Mouse (Mus musculus): ENCODE data around the gene Fam222b. TPM values are rescaled to one million over a fixed set of nuclear protein-coding genes. Genes with fewer than 3 reads are reported as not detected.
A peak's percentile ranks its signal among the peaks of the same experiment; 100 is the strongest.
"Not testable (repeated sequence)": the region's sequence is repeated elsewhere in the genome, so short reads cannot be mapped to it uniquely, and the experiment has no call there.

The Fam222b gene
- polyA plus RNA-seq, 1 experiment from 2014 or later = 14.1 TPM

DNA sequence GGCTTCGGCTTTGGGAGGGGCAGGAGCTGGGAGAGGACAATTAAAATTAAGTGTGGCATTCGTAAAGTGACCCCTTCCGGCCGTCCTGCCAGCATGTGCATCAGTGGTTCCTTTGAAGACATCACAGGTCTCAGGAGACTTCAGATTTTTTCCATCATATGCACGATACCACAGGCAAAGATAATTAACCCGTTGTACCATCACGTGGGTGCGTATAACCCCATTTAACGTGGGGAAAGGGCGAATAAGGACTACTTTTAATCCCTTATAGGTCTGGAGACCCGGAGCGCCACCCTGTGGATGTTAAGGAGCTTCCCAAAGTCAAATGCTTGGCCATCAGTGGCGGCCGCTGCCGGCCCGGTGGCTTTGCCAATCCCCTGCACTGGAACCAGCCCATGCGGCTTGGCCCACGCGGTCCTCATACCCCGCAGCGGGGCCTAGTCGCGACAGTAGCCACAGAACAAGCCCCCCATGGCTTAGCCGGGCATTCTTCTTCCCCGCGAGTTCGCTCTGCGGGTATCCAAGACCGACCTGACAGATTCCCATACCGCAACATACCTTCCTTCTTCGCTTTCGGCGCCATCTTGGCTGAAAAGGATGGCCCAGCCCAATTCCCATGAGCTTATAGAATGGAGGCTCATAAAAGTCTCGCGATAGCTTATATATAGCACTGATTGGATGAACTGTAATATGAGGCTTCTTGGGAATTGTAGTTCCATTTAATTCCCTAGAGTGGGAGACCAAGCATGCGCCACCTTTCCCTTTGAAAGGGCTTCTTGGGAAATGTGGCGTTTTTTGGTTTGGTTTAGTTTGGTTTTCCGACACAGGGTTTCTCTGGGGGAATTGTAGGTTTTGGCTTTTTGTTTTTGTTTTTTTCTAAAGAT is 88.7 kb downstream of the Fam222b start, which contains the start of gene Rpl23a:
Gene Rpl23a, minus strand, starts transcription at position 624 of the 884 bp plus-strand sequence.
- WGBS = under 1% methylated on average over 38 of the region's 38 CpGs
- ATAC-seq (replicated peaks; ENCODE audit: insufficient number of reproducible peaks, insufficient read depth, low FRiP score, low read depth) = peak; percentile 81

DNA sequence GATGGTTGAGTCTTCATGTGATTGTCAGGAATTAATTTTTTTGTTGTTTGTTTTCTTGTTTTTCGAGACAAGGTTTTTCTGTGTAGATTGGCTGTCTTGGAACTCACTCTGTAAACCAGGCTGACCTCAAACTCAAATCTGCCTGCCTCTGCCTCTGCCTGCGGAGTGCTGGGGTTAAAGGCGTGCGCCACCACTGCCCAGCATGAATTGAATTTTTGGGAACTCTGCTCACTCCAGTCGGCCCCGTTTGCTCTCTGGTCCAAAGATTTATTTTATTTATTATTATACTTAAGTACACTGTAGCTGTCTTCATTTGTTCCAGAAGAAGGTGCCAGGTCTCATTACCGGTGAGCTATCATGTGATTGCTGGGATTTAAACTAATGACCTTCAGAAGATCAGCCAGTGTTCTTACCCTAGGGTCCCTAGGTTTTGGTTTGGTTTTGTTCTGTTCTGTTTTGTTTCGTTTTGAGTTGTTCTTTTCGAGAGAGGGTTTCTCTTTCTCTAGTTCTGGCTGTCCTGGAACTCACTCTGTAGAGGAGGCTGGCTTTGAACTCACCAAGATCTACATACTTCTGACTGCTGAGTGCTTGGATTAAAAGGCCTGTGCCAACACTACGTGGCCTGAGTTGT is 89.5 kb downstream of the Fam222b start:
- no peaks in the 10 kb centered on the region for H3K27me3 ChIP-seq
- no peak for ATAC-seq (replicated peaks; ENCODE audit: insufficient number of reproducible peaks, insufficient read depth, low FRiP score, low read depth)
- no peak overlapping the region for H3K9ac ChIP-seq
- no peaks in the 10 kb centered on the region for H3K9me3 ChIP-seq (replicated peaks)
- H3K4me1 ChIP-seq (replicated peaks) = peaks cover 38% of the 10 kb centered on the region
- WGBS = 49% methylated on average over 10 of the region's 10 CpGs
- H3K27ac ChIP-seq = peak overlapping the region; percentile 92
- H3K4me3 ChIP-seq = peak overlapping the region; percentile 90
- peaks cover 29% of the 10 kb centered on the region for H3K36me3 ChIP-seq
- H3K4me2 ChIP-seq = peak overlapping the region; percentile 61

More for the DNA sequence above, 88.7 kb downstream of the Fam222b start, which contains the start of gene Rpl23a:
- peak within 1 kb of the TSS; percentile 63 for H3K4me2 ChIP-seq
- H3K36me3 ChIP-seq = peaks cover 29% of the 10 kb centered on the region
- H3K9me3 ChIP-seq (replicated peaks) = no peaks in the 10 kb centered on the region
- H3K27ac ChIP-seq = peak within 1 kb of the TSS; percentile 92
- H3K4me1 ChIP-seq (replicated peaks) = peaks cover 37% of the 10 kb centered on the region
- H3K27me3 ChIP-seq = no peaks in the 10 kb centered on the region
- H3K9ac ChIP-seq = peak within 1 kb of the TSS; percentile 96
- H3K4me3 ChIP-seq = peak within 1 kb of the TSS; percentile 90

DNA sequence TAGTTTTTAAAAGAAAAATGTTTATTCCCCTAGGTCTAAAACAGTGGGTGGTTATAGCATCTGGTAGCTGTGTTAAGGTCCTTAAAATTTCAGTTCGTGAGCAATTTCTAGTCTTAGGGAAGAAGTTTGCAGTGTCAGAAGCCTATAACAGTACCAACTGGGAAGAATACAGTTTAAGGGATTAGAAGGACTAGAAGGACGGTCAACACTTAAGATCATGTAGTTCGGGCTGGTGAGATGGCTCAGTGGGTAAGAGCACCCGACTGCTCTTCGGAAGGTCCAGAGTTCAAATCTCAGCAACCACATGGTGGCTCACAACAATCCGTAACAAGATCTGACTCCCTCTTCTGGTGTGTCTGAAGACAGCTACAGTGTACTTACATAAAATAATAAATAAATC is 90.2 kb downstream of the Fam222b start:
- WGBS = 92% methylated on average over 6 of the region's 6 CpGs
- not testable (repeated sequence) for H3K9ac ChIP-seq; H3K4me3 ChIP-seq; H3K27ac ChIP-seq; H3K4me2 ChIP-seq; H3K27me3 ChIP-seq; ATAC-seq (replicated peaks; ENCODE audit: insufficient number of reproducible peaks, insufficient read depth, low FRiP score, low read depth); H3K9me3 ChIP-seq (replicated peaks)
- peaks cover 26% of the 10 kb centered on the region for H3K36me3 ChIP-seq
- peaks cover 38% of the 10 kb centered on the region for H3K4me1 ChIP-seq (replicated peaks)

DNA sequence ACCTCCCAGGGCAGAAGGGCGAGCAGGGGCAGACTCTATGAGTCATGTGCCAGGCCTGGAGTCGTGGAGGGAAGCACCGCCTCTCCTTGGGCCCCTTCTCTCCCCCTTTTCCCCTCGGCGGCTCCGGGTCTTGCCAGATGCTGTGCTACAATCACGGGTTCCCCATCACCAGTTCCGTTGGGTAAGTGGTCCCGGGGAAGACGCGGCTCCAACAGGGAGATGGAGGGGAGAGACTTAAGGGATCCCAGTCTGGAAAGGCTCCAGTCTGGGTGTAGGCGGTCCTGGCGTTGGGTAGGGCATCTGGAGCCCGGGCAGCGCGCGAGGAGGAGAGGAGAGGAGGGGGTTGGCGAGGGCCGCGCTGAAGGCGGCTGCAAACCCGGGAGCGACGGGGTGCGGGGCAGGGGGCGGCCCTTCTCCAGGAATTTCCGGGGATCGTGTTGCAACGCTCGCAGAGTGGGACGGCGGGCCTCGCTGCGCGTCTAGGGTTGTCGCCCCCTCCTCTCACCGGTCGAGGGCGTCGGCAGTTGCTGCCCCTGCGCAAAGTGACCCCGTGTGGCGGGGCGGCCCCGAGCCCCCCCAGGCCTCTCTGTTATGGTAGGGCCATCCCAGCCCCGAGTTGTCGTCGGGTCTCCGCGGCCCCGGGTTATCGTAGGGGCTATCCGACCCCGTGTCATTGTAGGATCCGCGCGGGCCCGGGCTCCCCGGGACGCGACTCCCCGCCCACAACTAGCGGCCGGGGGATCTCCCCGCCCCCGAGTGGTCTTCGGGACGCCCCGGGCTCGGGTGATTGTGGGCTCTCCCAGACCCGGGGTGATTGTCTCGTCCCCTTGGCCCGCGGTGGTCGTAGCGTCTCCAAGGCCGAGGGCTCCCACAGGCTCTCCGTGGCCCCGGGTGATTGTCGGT is 94.1 kb downstream of the Fam222b start, which contains the start of gene Rab34:
Gene Rab34, plus strand, starts transcription at position 100 of the 903 bp plus-strand sequence.
- Histone ChIP-seq H3K9me3 (replicated peaks) (no peaks in the 10 kb centered on the region), H3K4me1 (replicated peaks) (peaks cover 21% of the 10 kb centered on the region), H3K9ac (peak within 1 kb of the TSS; percentile 80), H3K27me3 (no peaks in the 10 kb centered on the region), H3K27ac (peak within 1 kb of the TSS; percentile 97), H3K4me2 (peak within 1 kb of the TSS; percentile 81), H3K36me3 (peaks cover 24% of the 10 kb centered on the region), H3K4me3 (peak within 1 kb of the TSS; percentile 60)
- ATAC-seq (replicated peaks; ENCODE audit: insufficient number of reproducible peaks, insufficient read depth, low FRiP score, low read depth) = peak; percentile 82
- WGBS = under 1% methylated on average over 80 of the region's 80 CpGs

DNA sequence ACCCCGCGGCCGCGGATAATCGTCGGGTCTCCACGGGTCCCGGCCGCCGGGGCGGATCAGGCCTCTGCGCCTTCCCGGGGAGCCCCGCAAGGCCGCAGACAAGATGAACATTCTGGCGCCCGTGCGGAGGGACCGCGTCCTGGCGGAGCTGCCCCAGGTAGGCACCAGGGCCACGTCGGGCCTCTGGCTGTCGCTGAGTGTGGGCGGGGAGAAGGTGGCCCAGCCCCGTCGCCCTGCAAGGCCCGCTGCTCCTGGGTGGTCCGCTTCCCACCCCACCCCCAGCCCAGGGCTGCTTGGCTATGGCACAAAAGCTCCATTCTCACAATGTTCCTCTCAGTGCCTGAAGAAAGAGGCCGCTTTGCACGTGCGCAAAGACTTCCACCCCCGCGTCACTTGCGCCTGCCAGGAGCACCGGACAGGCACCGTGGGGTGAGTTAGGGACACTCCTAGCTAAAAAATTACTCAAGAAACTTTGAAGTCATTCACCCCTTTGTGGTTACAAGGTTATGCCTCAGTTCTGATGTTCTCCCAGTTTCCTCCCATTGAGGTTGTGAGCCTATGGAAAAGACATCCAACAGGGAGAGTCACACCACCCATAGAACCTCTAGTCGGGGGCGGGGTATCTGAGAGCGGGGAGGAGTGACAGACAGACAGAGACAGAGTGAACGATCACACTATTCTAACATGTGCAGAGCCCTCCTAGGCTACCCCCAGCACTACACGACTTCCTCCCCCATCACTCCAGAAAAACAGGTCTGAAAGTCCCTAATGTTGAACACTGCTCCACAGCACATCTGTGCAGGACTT is 95.0 kb downstream of the Fam222b start:
- under 1% methylated on average over 42 of the region's 42 CpGs for WGBS
- Histone ChIP-seq H3K9me3 (replicated peaks) (no peaks in the 10 kb centered on the region), H3K4me3 (peak overlapping the region; percentile 60), H3K9ac (peak overlapping the region; percentile 80), H3K36me3 (peaks cover 24% of the 10 kb centered on the region), H3K27ac (peak overlapping the region; percentile 97), H3K4me1 (replicated peaks) (peaks cover 21% of the 10 kb centered on the region), H3K4me2 (peak overlapping the region; percentile 81), H3K27me3 (no peaks in the 10 kb centered on the region)
- peak; percentile 83 for ATAC-seq (replicated peaks; ENCODE audit: insufficient number of reproducible peaks, insufficient read depth, low FRiP score, low read depth)

DNA sequence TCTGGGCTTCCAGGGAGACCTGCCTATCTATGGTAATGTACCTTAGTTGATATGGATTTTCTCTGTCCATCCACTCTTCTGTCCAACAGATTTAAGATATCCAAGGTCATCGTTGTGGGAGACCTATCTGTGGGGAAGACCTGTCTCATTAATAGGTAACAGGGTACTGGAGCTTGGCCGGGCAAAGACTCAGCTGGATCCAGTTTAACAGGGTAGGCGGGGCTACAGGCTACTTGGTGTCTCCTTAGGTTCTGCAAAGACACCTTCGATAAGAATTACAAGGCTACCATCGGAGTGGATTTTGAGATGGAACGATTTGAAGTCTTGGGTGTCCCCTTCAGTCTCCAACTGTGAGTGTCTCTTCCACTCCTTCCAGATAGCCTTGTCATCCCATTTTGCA is 95.6 kb downstream of the Fam222b start:
- H3K9ac ChIP-seq = no peak overlapping the region
- H3K9me3 ChIP-seq (replicated peaks) = no peaks in the 10 kb centered on the region
- ATAC-seq (replicated peaks; ENCODE audit: insufficient number of reproducible peaks, insufficient read depth, low FRiP score, low read depth) = no peak
- peaks cover 26% of the 10 kb centered on the region for H3K4me1 ChIP-seq (replicated peaks)
- peak overlapping the region; percentile 60; the same call in 1 of the 2 replicates for H3K4me3 ChIP-seq
- H3K27me3 ChIP-seq = no peaks in the 10 kb centered on the region
- peak overlapping the region; percentile 81 for H3K4me2 ChIP-seq
- peak overlapping the region; percentile 97 for H3K27ac ChIP-seq
- 67% methylated on average over 6 of the region's 6 CpGs for WGBS
- peaks cover 24% of the 10 kb centered on the region for H3K36me3 ChIP-seq

DNA sequence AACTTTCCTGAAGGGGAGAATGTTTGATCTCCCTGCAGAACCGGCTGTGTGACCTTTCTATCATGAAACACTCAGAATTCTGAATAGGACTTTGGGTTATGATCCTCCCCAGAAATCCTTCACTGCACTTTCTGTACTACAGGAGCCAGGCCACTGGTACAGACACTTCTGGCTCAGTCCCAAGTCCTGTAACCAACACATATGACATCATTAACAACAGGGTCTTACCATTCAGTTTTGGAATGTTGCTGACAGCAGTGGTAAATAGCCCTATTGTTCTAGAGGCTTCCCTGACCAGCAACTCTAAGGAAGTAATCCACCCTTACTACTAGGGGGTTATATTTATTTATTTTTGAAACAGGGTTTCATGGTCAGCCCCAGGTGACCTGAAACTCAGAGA is 98.7 kb downstream of the Fam222b start, which contains the start of gene Proca1:
Gene Proca1, plus strand, starts transcription at position 280 of the 400 bp plus-strand sequence.
- WGBS = 45% methylated on average over 1 of the region's 1 CpGs
- Histone ChIP-seq H3K27me3 (no peaks in the 10 kb centered on the region), H3K4me1 (replicated peaks) (peaks cover 33% of the 10 kb centered on the region), H3K9me3 (replicated peaks) (no peaks in the 10 kb centered on the region), H3K27ac (no peak within 1 kb of the TSS), H3K9ac (no peak within 1 kb of the TSS), H3K36me3 (peaks cover 24% of the 10 kb centered on the region), H3K4me2 (peak within 1 kb of the TSS; percentile 89), H3K4me3 (peak within 1 kb of the TSS; percentile 63)
- ATAC-seq (replicated peaks; ENCODE audit: insufficient number of reproducible peaks, insufficient read depth, low FRiP score, low read depth) = no peak

DNA sequence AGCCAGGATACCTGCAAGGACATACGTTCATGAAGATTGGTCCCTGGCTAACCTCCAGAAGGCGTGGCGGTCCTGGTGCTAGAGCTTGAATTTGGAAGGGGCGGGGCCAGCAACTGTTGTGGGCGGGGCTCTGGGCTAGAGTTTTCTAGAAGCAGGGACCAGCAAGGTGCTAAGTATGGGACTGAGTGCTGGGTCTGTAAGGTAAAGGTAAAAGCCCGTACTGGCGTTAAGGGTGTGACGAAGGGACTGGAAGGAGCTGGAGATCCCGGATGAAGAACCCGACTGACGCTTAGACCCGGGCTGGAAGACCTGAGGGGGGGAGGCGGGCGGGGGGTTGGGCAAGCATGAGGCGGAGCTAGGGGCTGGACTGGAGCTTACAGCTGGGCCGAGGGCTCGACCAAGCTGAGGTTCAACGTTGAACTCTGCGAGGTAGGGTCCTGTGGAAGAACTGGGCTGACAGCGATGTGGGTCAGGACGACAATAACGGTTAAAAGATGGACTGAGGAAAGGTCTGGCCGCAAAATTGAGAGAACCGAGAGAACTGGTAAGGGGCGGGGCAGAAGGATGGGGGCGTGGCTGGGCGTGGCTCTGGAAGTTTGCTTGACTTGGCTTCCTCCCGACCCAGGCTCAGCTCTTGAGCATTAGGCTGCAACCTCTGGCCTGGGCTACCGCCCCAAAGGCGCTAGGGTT is 100.1 kb downstream of the Fam222b start:
- H3K4me1 ChIP-seq (replicated peaks) = peaks cover 24% of the 10 kb centered on the region
- peak; percentile 72 for ATAC-seq (replicated peaks; ENCODE audit: insufficient number of reproducible peaks, insufficient read depth, low FRiP score, low read depth)

DNA sequence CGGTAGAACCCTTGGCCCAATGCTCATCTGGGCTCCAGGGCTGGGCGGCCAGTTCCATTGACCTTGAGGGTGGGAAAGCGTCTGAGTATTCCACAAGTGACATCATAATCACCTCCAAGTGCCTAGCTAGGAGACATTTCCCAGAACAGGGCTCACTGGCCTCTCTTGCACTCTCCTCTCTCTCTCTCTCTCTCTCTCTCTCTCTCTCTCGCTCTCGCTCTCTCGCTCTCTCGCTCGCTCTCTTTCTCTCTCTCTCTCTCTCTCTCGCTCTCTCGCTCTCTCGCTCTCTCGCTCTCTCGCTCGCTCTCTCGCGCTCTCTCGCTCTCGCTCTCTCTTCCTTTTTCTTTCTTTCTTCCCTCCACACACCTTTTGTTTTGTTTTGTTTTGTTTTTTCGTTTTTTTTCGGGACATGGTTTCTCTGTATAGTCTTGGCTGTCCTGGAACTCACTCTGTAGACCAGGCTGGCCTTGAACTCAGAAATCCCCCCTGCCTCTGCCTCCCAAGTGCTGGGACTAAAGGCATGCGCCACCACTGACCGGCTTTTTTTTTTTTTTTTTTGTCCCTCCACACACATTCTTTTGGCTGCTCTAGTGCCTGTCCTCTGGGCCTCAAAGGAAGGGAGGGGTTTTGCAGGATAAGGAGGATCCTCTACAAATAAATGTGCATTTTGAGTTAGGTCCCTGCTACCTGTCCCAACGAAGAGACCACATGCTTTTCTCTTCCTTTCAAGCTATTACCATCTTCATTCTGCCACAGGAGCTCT is 100.8 kb downstream of the Fam222b start:
- Histone ChIP-seq H3K4me3 (peak overlapping the region; percentile 63), H3K4me1 (replicated peaks) (peaks cover 18% of the 10 kb centered on the region), H3K9me3 (replicated peaks) (no peaks in the 10 kb centered on the region), H3K9ac (peak overlapping the region; percentile 58), H3K27me3 (no peaks in the 10 kb centered on the region), H3K4me2 (peak overlapping the region; percentile 89), H3K36me3 (peaks cover 24% of the 10 kb centered on the region), H3K27ac (peak overlapping the region; percentile 41; the same call in 1 of the 2 replicates)
- no peak for ATAC-seq (replicated peaks; ENCODE audit: insufficient number of reproducible peaks, insufficient read depth, low FRiP score, low read depth)
- 50% methylated on average over 23 of the region's 23 CpGs for WGBS

More for the DNA sequence above, 100.1 kb downstream of the Fam222b start:
- Histone ChIP-seq H3K4me2 (peak overlapping the region; percentile 89), H3K27ac (peak overlapping the region; percentile 41; the same call in 1 of the 2 replicates), H3K36me3 (peaks cover 24% of the 10 kb centered on the region), H3K9me3 (replicated peaks) (no peaks in the 10 kb centered on the region), H3K9ac (peak overlapping the region; percentile 58), H3K4me3 (peak overlapping the region; percentile 63), H3K27me3 (no peaks in the 10 kb centered on the region)
- WGBS = 4% methylated on average over 30 of the region's 30 CpGs

Data from heart, embryonic 15.5 days (tissue).